Mouse (Mus musculus): ENCODE results near the gene Nudt17. TPM values are rescaled to one million over a fixed set of nuclear protein-coding genes. Genes with fewer than 3 reads are reported as not detected.

Nudt17 gene
- polyA plus RNA-seq, 1 experiment from 2014 or later, result 10.8 TPM

DNA sequence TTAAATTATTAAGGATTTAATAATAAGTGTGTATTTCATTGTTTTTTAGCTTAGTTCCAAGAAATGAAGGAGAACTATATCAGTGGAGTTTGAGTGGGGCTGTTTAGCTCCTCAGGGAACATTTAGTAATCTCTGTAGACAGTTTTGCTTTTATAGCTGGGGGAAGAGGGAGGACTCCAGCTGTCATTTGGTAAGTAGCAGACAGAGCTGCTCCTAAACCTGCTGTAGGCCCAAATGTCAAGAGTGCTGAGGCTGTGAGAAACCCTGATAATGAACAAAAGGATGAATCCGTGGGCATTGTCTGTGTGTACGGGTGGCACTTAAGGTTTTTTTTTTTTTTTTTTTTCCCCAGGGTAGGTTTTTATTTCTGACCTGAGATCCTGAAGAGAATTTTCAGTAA, 26.8 kb upstream of the Nudt17 start:
- Histone ChIP-seq H3K4me3 (ENCODE audit: low read depth, low read length) (no peak overlapping the region), H3K27me3 (ENCODE audit: control insufficient read depth, insufficient read depth, low read length) (no peaks in the 10 kb centered on the region), H3K36me3 (ENCODE audit: control insufficient read depth, insufficient read depth, low read length) (no peaks in the 10 kb centered on the region), H3K4me1 (ENCODE audit: control insufficient read depth, insufficient read depth, low read length) (no peaks in the 10 kb centered on the region), H3K27ac (replicated peaks; ENCODE audit: low read depth, low read length) (no peak overlapping the region), H3K9me3 (ENCODE audit: control insufficient read depth, low read length) (no peaks in the 10 kb centered on the region), H3K9ac (ENCODE audit: low read length) (no peak overlapping the region), H3K4me2 (ENCODE audit: low read depth, severe bottlenecking) (no peak overlapping the region)
- 93% methylated on average over 2 of the region's 2 CpGs for WGBS
- DNase-seq (ENCODE audit: low spot score) (no peak), ATAC-seq (ENCODE audit: insufficient number of reproducible peaks, low FRiP score, low TSS enrichment, low read depth) (no peak)

DNA sequence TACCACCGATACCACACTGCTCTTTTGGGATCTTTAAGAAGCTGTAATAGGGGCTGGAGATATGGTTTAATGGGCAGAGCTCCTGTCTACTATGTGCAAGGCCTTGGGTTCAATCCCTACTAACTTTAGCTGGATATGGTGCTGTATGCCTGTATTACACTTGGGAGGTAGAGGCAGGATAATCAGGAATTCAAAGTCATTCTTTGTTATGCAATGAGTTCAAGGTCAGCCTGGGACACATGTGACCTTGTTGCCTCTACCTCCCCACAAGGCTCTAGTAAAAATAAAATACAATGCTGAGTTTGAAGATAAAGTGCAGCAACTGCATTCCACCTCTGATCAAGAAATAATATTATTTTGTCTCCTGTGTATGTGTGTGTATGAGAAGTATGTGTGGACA, 25.6 kb upstream of the Nudt17 start:
- H3K27ac ChIP-seq (replicated peaks; ENCODE audit: low read depth, low read length), result no peak overlapping the region
- no peaks in the 10 kb centered on the region for H3K36me3 ChIP-seq (ENCODE audit: control insufficient read depth, insufficient read depth, low read length)
- no peak for ATAC-seq (ENCODE audit: insufficient number of reproducible peaks, low FRiP score, low TSS enrichment, low read depth)
- DNase-seq (ENCODE audit: low spot score), result no peak
- no peak overlapping the region for H3K9ac ChIP-seq (ENCODE audit: low read length)
- no peaks in the 10 kb centered on the region for H3K9me3 ChIP-seq (ENCODE audit: control insufficient read depth, low read length)
- H3K4me3 ChIP-seq (ENCODE audit: low read depth, low read length), result no peak overlapping the region
- WGBS, result 93% methylated on average over 1 of the region's 1 CpGs
- H3K27me3 ChIP-seq (ENCODE audit: control insufficient read depth, insufficient read depth, low read length), result no peaks in the 10 kb centered on the region
- no peak overlapping the region for H3K4me2 ChIP-seq (ENCODE audit: low read depth, severe bottlenecking)
- H3K4me1 ChIP-seq (ENCODE audit: control insufficient read depth, insufficient read depth, low read length), result peaks cover 5% of the 10 kb centered on the region; the same call in 1 of the 2 replicates

- WGBS, result 83% methylated on average over 5 of the region's 5 CpGs
- no peak for ATAC-seq (ENCODE audit: insufficient number of reproducible peaks, low FRiP score, low TSS enrichment, low read depth)
- Histone ChIP-seq H3K36me3 (ENCODE audit: control insufficient read depth, insufficient read depth, low read length) (no peaks in the 10 kb centered on the region), H3K27me3 (ENCODE audit: control insufficient read depth, insufficient read depth, low read length) (no peaks in the 10 kb centered on the region), H3K4me3 (ENCODE audit: low read depth, low read length) (no peak overlapping the region), H3K4me2 (ENCODE audit: low read depth, severe bottlenecking) (no peak overlapping the region), H3K9ac (ENCODE audit: low read length) (no peak overlapping the region), H3K4me1 (ENCODE audit: control insufficient read depth, insufficient read depth, low read length) (peaks cover 8% of the 10 kb centered on the region; the same call in 1 of the 2 replicates), H3K9me3 (ENCODE audit: control insufficient read depth, low read length) (no peaks in the 10 kb centered on the region), H3K27ac (replicated peaks; ENCODE audit: low read depth, low read length) (no peak overlapping the region)
- no peak for DNase-seq (ENCODE audit: low spot score)
Observed at GRCm38 (mm10) chr3:96730785-96731184, 22.4 kb upstream of the Nudt17 start.

DNA sequence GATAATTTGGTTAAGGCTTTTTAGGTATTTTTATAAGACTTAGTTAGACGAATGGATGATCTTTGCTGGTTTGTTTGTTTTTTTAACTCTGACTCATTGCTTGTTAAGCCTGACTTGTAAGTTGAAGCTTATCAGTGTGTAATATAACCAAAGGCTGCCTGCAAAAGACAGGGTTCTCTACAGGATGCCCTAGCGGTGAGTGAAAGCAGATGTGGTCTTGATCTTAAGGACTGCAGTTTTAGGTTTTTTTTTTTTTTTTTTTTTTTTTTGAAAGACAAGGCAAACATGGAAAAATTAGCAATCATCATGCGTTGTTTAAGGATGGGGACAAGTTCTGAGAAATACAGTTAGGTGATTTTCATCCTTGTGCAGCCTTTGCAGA, 21.0 kb upstream of the Nudt17 start:
- no peaks in the 10 kb centered on the region for H3K9me3 ChIP-seq (ENCODE audit: control insufficient read depth, low read length)
- 37% methylated on average over 3 of the region's 3 CpGs for WGBS
- no peaks in the 10 kb centered on the region for H3K36me3 ChIP-seq (ENCODE audit: control insufficient read depth, insufficient read depth, low read length)
- no peak overlapping the region for H3K27ac ChIP-seq (replicated peaks; ENCODE audit: low read depth, low read length)
- no peak overlapping the region for H3K9ac ChIP-seq (ENCODE audit: low read length)
- no peaks in the 10 kb centered on the region for H3K27me3 ChIP-seq (ENCODE audit: control insufficient read depth, insufficient read depth, low read length)
- no peak for ATAC-seq (ENCODE audit: insufficient number of reproducible peaks, low FRiP score, low TSS enrichment, low read depth)
- peaks cover 8% of the 10 kb centered on the region; the same call in 1 of the 2 replicates for H3K4me1 ChIP-seq (ENCODE audit: control insufficient read depth, insufficient read depth, low read length)
- H3K4me2 ChIP-seq (ENCODE audit: low read depth, severe bottlenecking), result no peak overlapping the region
- DNase-seq (ENCODE audit: low spot score), result no peak
- H3K4me3 ChIP-seq (ENCODE audit: low read depth, low read length), result no peak overlapping the region

GRCm38 (mm10) chr3:96728634-96729402, 20.5 kb upstream of the Nudt17 start:
- Histone ChIP-seq H3K4me3 (ENCODE audit: low read depth, low read length) (peak overlapping the region; percentile 85), H3K36me3 (ENCODE audit: control insufficient read depth, insufficient read depth, low read length) (peaks cover 2% of the 10 kb centered on the region; the same call in 1 of the 2 replicates), H3K9me3 (ENCODE audit: control insufficient read depth, low read length) (no peaks in the 10 kb centered on the region), H3K27me3 (ENCODE audit: control insufficient read depth, insufficient read depth, low read length) (no peaks in the 10 kb centered on the region), H3K27ac (replicated peaks; ENCODE audit: low read depth, low read length) (no peak overlapping the region), H3K4me2 (ENCODE audit: low read depth, severe bottlenecking) (peak overlapping the region; percentile 51), H3K4me1 (ENCODE audit: control insufficient read depth, insufficient read depth, low read length) (peaks cover 8% of the 10 kb centered on the region; the same call in 1 of the 2 replicates), H3K9ac (ENCODE audit: low read length) (peak overlapping the region; percentile 81)
- 46% methylated on average over 7 of the region's 7 CpGs for WGBS
- ATAC-seq (ENCODE audit: insufficient number of reproducible peaks, low FRiP score, low TSS enrichment, low read depth), result no peak
- no peak for DNase-seq (ENCODE audit: low spot score)

DNA sequence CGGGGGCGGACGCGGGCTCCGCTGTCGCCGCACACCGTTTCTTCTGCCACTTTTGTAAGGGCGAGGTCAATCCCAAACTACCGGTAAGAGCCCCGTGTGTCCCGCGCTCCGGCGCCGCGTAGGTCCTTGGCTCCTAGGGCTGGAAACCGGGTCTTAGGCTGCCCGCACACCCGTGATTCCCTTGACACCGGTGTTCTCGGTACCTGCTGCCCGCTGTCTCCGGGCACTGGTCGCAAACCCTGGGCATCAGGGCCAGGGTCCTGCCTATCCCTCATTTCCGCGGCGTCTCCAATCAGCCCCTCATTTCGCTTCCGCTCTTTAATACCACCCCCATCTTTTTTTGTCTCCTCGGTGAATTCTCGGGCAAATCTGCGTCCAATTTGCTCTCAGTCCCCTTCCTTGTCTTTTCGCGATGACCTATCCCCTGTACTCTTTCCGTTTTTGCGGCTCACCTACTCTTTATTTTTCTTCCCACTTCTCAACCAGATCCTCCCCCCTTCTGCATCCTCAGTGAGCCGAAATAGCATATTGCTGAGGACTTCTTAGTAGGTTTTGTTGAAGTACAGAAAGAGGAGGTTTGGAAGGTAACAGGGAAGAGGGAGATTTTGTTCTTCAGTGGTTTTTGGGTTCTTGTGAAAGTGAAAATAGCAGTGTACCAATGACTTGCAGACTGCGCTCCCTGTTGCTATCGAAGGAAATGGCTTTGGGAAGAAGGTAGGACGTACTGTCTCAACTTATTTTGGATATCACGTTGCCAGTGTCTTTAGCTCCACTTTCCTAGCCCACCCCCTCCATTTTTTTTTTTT, 19.7 kb upstream of the Nudt17 start:
- Histone ChIP-seq H3K4me1 (ENCODE audit: control insufficient read depth, insufficient read depth, low read length) (peaks cover 8% of the 10 kb centered on the region; the same call in 1 of the 2 replicates), H3K27ac (replicated peaks; ENCODE audit: low read depth, low read length) (peak overlapping the region; percentile 50; the same call in 1 of the 2 replicates), H3K4me2 (ENCODE audit: low read depth, severe bottlenecking) (peak overlapping the region; percentile 51), H3K9ac (ENCODE audit: low read length) (peak overlapping the region; percentile 81), H3K4me3 (ENCODE audit: low read depth, low read length) (peak overlapping the region; percentile 85), H3K9me3 (ENCODE audit: control insufficient read depth, low read length) (no peaks in the 10 kb centered on the region), H3K27me3 (ENCODE audit: control insufficient read depth, insufficient read depth, low read length) (no peaks in the 10 kb centered on the region), H3K36me3 (ENCODE audit: control insufficient read depth, insufficient read depth, low read length) (peaks cover 5% of the 10 kb centered on the region; the same call in 1 of the 2 replicates)
- WGBS, result under 1% methylated on average over 38 of the region's 42 CpGs
- ATAC-seq (ENCODE audit: insufficient number of reproducible peaks, low FRiP score, low TSS enrichment, low read depth) (peak; percentile 31; the same call in 1 of the 2 replicates), DNase-seq (ENCODE audit: low spot score) (no peak)

- Histone ChIP-seq H3K27ac (replicated peaks; ENCODE audit: low read depth, low read length) (peak within 1 kb of the TSS; percentile 50; the same call in 1 of the 2 replicates), H3K9ac (ENCODE audit: low read length) (peak within 1 kb of the TSS; percentile 81), H3K4me3 (ENCODE audit: low read depth, low read length) (peak within 1 kb of the TSS; percentile 85), H3K36me3 (ENCODE audit: control insufficient read depth, insufficient read depth, low read length) (peaks cover 5% of the 10 kb centered on the region; the same call in 1 of the 2 replicates), H3K27me3 (ENCODE audit: control insufficient read depth, insufficient read depth, low read length) (no peaks in the 10 kb centered on the region), H3K9me3 (ENCODE audit: control insufficient read depth, low read length) (no peaks in the 10 kb centered on the region), H3K4me2 (ENCODE audit: low read depth, severe bottlenecking) (peak within 1 kb of the TSS; percentile 51), H3K4me1 (ENCODE audit: control insufficient read depth, insufficient read depth, low read length) (peaks cover 8% of the 10 kb centered on the region; the same call in 1 of the 2 replicates)
- ATAC-seq (ENCODE audit: insufficient number of reproducible peaks, low FRiP score, low TSS enrichment, low read depth) (peak; percentile 94), DNase-seq (ENCODE audit: low spot score) (peak; percentile 98)
- WGBS, result under 1% methylated on average over 49 of the region's 52 CpGs
Observed at GRCm38 (mm10) chr3:96727343-96727827, 19.0 kb upstream of the Nudt17 start, which contains the start of the genes Polr3c and Rnf115. Gene Polr3c, minus strand, starts transcription at chr3:96727628. Gene Rnf115, plus strand, starts transcription at chr3:96727664.

DNA sequence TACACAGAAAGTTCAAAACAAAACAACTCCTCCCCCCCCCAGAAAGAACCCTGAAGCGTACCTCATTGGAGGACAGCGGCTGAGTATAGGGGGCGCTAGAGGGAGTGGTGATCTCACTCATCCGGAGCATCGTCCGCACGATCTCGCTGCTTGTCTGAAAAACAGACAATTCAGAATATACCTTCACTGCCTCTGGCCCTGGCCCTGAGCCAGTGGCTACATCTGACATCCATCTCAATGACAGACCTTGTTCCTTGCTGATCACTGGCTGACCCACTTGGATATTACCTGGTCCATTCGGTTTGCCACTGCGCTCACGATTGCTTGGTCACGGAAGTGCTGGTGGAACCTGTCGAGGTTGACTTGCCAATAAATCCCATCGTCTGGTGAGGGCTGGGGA, 10.8 kb upstream of the Nudt17 start:
- H3K4me3 ChIP-seq (ENCODE audit: low read depth, low read length), result no peak overlapping the region
- H3K4me1 ChIP-seq (ENCODE audit: control insufficient read depth, insufficient read depth, low read length), result no peaks in the 10 kb centered on the region
- no peaks in the 10 kb centered on the region for H3K27me3 ChIP-seq (ENCODE audit: control insufficient read depth, insufficient read depth, low read length)
- 37% methylated on average over 14 of the region's 14 CpGs for WGBS
- no peak overlapping the region for H3K9ac ChIP-seq (ENCODE audit: low read length)
- H3K9me3 ChIP-seq (ENCODE audit: control insufficient read depth, low read length), result no peaks in the 10 kb centered on the region
- peak; percentile 56 for DNase-seq (ENCODE audit: low spot score)
- H3K27ac ChIP-seq (replicated peaks; ENCODE audit: low read depth, low read length), result no peak overlapping the region
- peaks cover 9% of the 10 kb centered on the region for H3K36me3 ChIP-seq (ENCODE audit: control insufficient read depth, insufficient read depth, low read length)
- no peak for ATAC-seq (ENCODE audit: insufficient number of reproducible peaks, low FRiP score, low TSS enrichment, low read depth)
- H3K4me2 ChIP-seq (ENCODE audit: low read depth, severe bottlenecking), result no peak overlapping the region

Data from limb, embryonic 11.5 days (tissue).